Mouse (Mus musculus) CH12.LX (cell line): ENCODE data around the gene Xpr1.

ENCODE experiments used
- CHD1 ChIP-seq: IDR thresholded peaks from 2 replicates; pipeline ENCODE4 v1.6.1; 2012; ENCODE audit warnings: low read depth, low read length, improper control_type of control experiment, inconsistent platforms
- CTCF ChIP-seq, 2 experiments: IDR thresholded peaks in 1 of 2; conservative IDR thresholded peaks in 1 of 2; 2 replicates each; pipeline ENCODE4 v1.5.1; 2011 to 2012; ENCODE audit warnings: low read depth in 2 of 2, low read length in 2 of 2, improper control_type of control experiment in 1 of 2, inconsistent platforms in 1 of 2, mild to moderate bottlenecking in 1 of 2, moderate library complexity in 1 of 2
- EP300 ChIP-seq: IDR thresholded peaks from 2 replicates; pipeline ENCODE4 v1.6.1; 2011; ENCODE audit warnings: low read length, improper control_type of control experiment
- GABPA ChIP-seq: IDR thresholded peaks from 2 replicates; pipeline ENCODE4 v1.6.1; 2012; ENCODE audit warnings: low read depth, low read length, improper control_type of control experiment, inconsistent platforms; ENCODE audit not compliant: insufficient replicate concordance
- MAFK ChIP-seq: IDR thresholded peaks from 2 replicates; pipeline ENCODE4 v1.6.1; 2011; ENCODE audit warnings: low read length, improper control_type of control experiment; ENCODE audit not compliant: insufficient replicate concordance
- MAZ ChIP-seq: IDR thresholded peaks from 2 replicates; pipeline ENCODE4 v1.6.1; 2012; ENCODE audit warnings: low read depth, mild to moderate bottlenecking, inconsistent platforms, low read length, improper control_type of control experiment, moderate library complexity
- MEF2A ChIP-seq: IDR thresholded peaks from 2 replicates; pipeline ENCODE4 v1.6.1; 2014; ENCODE audit warnings: low read depth, mild to moderate bottlenecking, inconsistent platforms, low read length, improper control_type of control experiment, borderline replicate concordance
- MYC ChIP-seq: IDR thresholded peaks from 2 replicates; pipeline ENCODE4 v1.6.1; 2011; ENCODE audit warnings: low read depth, mild to moderate bottlenecking, improper control_type of control experiment, low read length
- POLR2A ChIP-seq: IDR thresholded peaks from 2 replicates; pipeline ENCODE4 v1.6.1; 2011; ENCODE audit warnings: low read depth, mild to moderate bottlenecking, improper control_type of control experiment, low read length
- POLR2AphosphoS2 ChIP-seq: IDR thresholded peaks from 2 replicates; pipeline ENCODE4 v1.6.1; 2011; ENCODE audit warnings: low read depth, low read length, improper control_type of control experiment
- TCF12 ChIP-seq: IDR thresholded peaks from 2 replicates; pipeline ENCODE4 v1.6.1; 2014; ENCODE audit warnings: low read depth, mild to moderate bottlenecking, inconsistent platforms, low read length, improper control_type of control experiment
- UBTF ChIP-seq: IDR thresholded peaks from 2 replicates; pipeline ENCODE4 v1.6.1; 2012; ENCODE audit warnings: low read depth, mild to moderate bottlenecking, inconsistent platforms, low read length, improper control_type of control experiment, moderate library complexity
- ZKSCAN1 ChIP-seq: IDR thresholded peaks from 2 replicates; pipeline ENCODE4 v1.6.1; 2012; ENCODE audit warnings: low read depth, inconsistent platforms, low read length, improper control_type of control experiment, borderline replicate concordance

DNA sequence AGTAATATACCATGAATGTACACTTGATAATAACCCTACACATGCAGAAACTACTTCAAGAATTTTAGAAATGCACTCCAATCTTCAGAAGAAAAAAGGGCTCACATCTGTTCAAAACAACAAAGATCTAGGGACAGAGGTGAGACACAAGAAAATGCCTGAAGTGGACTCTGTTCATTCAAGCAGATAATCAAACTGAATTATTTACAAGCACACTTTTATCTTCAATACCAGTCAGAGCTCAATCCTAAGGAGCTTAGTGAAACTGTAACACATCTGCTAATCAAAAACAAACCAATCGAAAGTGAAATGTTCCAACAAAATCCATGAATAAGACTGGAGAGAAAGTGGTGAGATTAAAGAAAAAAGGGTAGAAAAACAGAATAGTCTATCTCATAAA, 35.3 kb downstream of the Xpr1 start:
- TF ChIP-seq POLR2AphosphoS2: no peak
- no peak for TF ChIP-seq TCF12
- no peak for TF ChIP-seq MAFK
- TF ChIP-seq CTCF (conservative IDR thresholded peaks at IDR 0.05 in 1 of 2, IDR thresholded peaks at IDR 0.05 in 1 of 2; ENCODE audit: low read depth in 2 of 2, low read length in 2 of 2): no peak
- no peak for TF ChIP-seq ZKSCAN1
- TF ChIP-seq POLR2A: no peak
- no peak for TF ChIP-seq CHD1
- no peak for TF ChIP-seq MYC
- TF ChIP-seq MAZ: no peak
- TF ChIP-seq UBTF: no peak
- no peak for TF ChIP-seq GABPA
- no peak for TF ChIP-seq EP300
- TF ChIP-seq MEF2A: no peak
